Mouse (Mus musculus) cerebellum, adult 11-12 months (tissue): Measurements from ENCODE around the gene Gps2.
"Not testable (repeated sequence)": the region's sequence is repeated elsewhere in the genome, so short reads cannot be mapped to it uniquely, and the experiment has no call there.

Source experiments
- DNase-seq: peaks from one replicate; pipeline ENCODE4 v3.0.0; 2022

Gene Gps2

DNA sequence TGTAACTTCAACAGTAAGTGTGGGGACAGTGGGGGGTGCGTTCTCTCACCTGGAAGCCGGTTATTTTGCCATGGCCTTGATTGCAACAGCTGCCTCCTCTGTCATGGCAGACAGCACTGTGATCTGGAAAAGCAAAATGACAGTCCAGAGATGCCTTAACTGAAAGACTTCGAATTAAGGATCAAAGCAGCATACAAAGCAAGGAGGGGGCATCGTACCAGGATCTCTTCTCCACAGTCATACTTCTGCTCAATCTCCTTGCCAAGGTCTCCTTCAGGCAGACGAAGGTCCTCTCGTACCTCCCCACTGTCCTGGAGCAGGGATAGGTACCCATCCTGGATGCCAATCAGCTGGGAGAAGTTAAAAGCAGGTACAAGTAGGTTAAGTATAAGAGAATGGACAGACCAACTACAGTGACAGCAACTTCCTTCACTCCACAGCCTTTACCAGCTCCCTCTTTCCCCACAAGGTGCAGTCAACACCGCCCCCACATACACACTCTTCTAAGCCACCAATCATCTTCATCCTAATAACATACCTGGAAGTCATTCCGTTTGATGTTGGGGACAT is 3.8 kb downstream of the Gps2 start:
- no peak for DNase-seq

DNA sequence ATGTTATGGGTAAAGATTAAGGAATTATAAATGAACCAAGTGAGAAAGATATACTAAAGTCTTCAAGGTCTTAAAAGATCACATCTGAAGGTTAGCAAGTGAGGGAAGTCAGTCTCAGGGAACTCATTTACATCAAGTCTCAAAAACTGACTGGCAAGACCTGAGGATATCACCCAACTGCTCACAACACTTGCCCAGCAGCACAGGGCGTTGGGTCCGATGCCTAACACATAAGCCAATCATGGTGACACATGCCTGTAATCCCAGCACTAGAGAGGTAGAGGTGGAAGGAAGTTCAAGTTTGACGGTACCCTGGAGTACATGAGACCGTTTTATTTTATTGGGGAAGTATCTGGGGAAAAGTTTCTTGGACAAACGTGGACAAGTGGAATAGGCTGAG is 4.4 kb downstream of the Gps2 start:
- no peak for DNase-seq

DNA sequence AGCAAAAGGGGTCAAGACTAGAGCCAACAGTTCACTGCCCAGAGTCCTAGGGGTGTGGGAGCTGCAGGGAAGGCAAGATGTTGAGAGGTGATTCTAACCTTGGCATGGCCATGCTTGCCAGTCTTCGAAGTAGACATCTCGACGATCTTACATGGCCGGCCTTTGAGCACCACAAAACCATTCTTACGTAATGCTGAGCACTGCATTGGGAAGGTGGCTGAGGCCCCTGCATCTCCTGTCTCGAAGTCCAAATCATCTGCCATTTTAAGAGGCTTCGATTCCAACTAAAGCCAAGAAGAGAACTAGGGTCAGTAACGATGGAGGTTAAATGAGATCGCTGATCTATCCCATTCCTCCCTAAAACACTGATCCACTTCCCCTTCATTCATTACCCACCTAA is 5.4 kb downstream of the Gps2 start:
- no peak for DNase-seq

DNA sequence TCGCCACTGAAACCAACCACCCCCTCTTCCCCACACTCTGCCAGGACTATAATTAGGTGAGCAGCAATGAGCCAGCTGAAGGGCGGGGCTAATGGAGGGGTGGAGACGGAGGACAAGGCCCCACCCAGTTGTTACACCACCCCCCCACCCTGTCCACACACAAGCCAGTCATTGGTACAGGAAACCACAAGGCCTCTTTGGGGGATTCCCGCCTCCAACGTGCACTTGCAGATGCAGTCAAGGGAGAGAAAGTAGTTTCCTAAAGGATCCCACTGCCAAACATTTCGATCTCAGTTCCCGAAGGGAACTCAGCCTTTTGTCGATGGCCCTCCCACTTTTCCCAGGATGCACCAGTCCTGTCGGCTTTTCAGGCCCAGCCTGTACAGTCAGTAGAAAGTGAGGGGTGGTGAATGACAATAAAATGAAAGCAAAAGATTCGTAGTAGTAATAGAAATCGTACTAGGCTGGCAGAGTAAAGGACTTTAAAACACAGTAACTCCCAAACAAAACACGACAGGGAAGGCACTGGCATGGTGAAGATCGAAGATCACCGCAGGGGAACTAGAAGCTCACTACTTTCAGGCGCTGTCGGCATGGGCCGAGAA is 6.1 kb downstream of the Gps2 start:
- peak; percentile 67 for DNase-seq

DNA sequence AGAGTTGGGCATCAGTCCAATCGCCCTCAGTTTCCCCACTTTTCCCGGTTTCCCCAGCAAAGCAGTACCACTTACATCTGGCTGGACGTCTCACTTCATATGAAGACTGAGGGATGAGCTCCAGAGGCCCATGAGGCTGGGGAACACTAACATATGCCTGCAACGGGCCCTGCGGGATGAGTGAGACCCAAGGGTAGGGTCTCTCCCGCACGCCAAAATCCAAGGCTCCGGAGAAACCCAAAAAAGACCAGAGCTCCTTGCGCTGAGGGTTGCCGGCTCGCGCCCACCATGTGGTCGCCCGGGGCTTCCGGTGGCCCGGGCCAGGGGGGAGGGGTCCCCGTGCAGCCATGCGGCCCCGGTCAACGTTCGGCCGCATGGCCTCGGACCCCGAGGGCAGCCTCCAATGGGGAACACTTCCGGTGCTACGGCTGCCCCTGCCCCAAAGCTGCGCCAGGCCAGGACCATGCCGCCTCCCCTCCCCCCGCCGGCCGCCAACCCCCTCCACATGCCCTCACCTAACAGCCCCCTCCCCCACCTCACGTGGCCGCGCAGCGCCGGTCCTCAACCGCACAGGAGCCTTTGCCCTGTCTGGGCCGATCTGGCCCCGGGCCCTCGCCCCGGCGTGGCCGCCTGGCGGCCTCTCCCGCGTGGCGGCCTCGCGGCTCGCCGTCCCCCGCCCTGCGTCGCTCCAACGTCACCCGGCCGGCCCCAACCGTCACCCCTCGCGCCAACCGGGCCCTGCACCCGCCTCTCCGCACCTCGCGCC is 6.8 kb downstream of the Gps2 start:
- peak; percentile 77 for DNase-seq

DNA sequence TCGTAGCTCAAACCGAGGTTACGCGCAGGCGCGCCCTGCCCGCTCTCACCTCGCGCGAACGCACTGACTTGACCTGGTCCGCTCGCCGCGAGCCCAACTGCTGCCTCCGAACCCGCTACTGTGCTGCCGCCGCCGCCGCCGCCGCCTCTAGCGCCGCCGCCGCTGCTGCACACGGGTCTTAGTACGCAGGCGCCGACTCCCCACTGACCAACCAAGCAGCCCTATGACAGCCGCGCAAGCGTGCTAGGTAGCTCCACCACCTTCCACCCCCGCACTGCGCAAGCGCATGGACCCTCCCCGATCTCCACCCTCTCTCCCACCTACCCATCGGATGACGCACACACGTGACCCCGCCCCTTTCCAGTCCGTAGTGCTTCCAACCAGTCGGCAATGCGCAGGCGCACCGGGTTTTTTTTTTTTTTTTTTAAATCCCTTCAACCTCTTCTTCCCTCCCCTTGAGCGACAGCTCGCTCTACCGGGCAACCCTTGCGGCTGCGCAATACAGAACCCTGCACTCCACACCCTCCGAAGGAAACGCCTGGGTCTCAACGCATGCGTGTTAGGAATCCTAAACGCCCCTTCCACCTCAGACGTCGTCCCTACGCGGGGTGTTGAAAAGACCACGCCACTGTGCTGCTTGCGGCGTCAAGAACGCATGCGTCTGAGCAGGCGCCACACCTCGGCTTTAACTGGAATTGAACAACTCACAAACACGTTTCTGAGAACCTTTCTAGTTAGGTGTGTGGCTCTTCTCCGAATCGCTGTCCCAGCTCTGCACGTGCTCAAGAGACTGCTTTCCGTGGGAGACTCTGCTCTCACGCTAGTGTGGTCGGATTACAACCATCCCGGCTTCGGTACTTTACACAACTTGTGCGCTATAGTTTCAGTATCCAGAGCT is 7.7 kb downstream of the Gps2 start, which contains the start of gene Eif5a:
Gene Eif5a (minus strand): TSS at position 845 of the 898 bp plus-strand sequence.
- peak; percentile 100 for DNase-seq

DNA sequence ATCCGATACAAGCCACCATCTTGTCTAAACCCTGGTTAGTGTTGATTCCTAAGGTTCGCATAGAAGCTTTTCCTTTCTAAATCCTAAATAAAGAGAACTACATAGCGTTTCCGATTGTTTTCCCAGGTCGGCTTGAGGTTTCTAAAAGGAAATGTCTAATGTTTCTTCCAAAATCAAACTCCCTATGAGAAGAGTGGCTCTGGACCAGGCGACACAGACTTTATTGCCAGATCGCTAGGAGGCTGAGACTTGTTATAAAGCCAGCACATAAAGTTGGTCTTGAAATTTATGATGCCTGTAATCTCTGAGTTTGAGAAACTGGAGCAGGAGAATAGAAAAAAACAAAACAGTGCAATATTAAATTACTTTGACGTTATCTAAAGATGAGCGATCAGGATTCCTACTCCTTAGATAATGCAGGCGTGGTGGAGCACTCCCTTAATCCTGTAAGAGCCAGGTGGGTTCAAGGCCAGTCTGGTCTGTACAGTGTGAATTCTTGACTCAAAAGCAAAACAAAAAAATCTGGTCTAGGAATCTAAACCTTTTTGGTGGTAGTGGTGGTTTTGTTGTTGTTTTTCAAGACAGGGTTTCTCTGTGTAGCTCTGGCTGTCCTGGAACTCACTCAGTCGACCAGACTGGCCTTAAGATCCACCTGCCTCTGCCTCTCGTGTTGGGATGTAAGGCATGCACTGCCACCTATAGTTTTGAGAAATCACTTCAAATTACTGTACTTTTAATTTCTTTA is 8.5 kb downstream of the Gps2 start:
- no peak for DNase-seq

DNA sequence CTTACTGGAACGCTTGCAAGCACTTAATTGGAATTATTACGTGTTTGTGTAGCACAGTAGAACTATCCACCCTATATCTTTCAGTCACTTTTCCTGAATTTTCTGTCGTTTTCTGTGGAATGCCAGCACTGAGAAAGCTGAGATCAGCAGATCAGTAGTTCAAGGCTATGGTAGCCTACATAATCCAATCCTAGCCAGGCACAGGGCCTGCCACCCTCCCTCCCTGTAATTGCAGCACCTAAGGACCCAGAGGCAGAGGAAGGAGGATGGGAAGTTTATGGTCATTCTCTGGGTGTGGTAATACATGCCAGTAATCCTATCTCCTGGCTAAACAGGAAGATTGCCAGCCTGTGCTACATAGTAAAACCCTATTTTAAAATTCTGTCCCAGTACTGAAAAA is 9.1 kb downstream of the Gps2 start:
- DNase-seq: no peak

DNA sequence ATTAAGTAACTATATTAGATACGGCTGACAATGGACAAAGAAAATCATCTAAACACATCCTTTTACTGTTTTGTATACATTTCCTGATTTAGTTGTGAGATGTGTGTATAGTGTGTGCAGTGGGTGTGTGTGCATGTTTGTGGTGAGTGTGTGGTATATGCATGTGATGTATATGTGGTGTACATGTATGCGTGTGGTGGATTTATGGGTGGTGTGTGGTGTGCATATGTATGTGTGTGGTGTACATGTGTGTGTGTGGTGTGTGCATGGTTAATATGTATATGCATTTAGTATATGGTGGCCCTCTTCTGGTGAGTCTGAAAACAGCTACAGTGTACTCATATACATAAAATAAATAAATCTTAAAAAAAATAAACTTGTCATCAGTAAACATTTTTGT is 13.8 kb downstream of the Gps2 start:
- no peak for DNase-seq

DNA sequence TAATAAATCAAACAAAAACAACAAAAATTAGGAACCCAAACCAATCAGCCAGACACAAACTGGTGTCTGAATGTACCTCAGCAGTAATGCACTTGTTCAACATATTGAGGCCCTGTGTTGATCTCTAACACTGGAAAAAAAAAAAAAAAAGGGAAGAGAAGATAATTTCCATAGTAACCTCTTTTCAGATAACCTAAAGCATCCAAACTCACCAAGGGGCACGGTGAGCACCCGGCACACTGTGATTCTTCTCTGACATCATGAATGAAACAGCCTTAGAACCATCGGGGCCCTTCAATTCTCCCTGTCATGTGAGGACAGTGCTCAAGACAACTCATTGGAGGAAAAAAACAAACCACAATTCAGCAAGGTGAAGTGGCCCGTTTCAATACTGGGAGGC is 16.0 kb downstream of the Gps2 start:
- no peak for DNase-seq

DNA sequence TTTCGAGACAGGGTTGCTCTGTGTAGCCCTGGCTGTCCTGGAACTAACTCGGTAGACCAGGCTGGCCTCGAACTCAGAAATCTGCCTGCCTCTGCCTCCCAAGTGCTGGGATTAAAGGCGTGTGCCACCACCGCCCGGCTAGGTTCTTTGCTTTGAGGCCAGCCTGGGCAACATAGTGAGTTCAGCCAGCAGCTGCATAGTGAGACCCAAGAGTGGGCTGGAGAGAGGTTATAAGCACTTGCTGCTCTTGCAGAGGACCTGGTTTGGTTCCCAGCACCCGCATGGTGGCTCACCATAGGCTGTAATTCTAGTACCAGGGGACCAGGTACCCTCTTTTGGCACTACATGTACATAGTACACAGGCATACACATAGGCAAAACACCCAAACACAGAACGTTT is 16.5 kb downstream of the Gps2 start:
- DNase-seq: not testable (repeated sequence)

DNA sequence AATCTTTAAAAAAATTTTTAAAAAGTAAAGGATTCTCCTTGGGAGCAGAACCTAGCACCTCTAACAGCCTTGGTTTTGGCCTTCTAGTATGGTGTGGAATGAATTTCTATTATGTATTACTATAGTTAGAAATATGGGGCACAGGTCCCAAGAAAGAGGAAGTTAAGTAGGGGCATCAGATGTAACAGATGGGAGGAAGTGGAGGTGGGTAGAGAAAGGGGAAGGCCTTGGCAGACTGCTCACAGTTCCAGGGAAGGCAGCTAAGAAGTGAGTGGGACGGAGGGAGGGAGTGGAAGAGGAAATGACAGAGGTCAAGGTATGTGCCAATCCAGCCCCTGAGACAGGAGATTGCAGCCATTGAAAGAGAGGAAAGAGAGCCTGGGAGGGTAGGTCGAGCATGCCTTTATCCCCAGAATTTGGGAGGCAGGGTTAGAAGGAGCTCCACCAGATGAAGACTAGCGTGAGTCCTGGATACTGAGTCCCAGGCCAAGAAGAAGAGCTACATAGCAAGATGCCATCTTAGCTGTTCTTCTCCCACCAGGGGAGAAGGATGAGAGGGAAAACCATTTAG is 17.4 kb downstream of the Gps2 start:
- no peak for DNase-seq

DNA sequence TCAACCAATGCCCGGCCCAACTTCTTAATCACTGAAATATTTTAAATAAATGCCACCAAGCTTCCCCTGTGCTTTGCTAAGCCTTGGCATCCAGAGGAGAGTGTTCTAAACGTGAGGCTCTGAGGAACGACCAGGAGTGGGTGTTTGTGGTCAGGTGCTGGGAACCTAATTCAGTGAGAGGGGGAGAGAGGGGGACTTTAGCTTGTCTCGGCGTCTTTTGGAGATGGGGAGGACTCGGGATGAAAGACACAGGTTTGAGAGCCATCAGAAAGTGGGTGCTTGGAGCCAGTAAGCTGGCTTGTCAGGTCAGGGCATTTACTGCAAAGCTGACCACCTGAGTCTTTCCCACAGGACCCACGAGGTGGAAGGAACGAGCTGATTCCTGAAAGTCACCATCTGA is 18.1 kb downstream of the Gps2 start:
- no peak for DNase-seq

DNA sequence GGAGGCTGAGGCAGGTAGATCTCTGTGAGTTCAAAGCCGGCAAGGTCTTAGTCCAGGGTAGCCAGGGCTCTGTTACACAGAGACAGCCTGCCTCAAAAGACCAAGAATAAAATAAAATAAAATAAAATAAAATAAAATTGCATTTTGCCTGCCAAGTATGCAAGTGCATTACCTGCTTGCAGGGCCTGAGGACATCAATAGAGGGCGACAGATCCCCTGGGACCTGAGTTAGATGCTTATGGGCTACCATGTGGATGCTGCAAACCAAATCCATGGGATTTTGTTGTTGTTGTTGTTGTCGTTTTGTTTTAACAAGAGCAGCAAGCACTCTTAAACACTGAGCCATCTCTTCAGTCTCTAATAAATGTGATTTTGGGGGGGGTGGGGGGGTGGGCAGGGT is 18.6 kb downstream of the Gps2 start:
- DNase-seq: no peak

DNA sequence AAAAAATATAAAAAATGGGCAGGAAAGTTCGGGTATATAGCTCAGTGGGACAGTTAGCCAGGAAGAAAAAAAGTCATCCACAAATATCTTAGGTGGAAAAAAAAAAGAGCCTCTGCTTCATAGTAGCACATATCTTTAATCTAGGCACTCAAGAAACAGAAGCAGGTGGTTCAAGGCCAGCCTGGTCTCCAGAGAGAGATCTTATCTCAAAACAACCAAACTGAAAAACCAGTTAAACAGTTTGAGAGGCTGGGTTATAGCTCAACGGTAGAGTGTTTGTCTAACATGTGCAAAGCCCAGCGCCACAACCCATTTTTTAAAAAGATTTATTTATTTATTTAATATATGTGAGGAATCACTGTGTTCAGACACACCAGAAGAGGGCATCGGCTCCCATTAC is 19.4 kb downstream of the Gps2 start:
- no peak for DNase-seq

DNA sequence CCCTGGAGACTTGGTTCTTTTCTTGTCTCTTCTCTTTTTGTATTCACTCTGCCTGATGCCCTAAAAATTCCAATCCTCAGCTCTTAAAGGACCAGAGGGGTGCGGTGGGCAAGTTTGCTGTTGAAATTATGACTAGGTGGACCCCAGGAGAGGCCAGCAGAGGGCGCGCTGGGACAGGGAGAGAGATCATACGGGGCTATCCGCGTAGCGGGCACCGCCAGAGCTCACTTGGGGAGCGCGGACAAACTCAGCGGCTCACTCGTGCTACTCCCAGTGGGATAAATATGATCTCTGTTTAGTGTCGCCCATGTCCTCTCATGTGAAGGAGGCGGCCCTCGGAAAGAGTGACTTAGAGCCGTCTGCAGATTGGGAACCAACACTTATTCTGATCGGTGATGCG is 20.5 kb downstream of the Gps2 start:
- DNase-seq: peak; percentile 78

DNA sequence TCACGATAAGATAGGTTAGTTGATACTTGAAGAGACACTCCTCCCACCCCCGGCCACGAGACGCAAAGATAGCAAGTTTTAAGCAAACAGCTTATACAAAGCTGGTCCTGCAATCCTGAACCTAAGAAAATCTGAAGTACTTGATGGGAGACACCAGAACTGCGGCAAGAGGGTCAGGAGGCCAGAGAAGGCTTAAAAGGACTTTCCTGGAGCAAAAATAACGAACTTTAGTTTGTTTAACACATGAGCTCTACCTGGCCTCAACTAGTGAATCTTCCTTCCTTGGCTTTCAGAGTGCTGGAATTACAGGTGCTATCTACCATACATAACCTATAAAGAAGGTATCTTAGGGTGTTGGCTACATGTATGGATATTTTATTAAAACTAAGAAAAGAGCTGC is 21.0 kb downstream of the Gps2 start:
- no peak for DNase-seq

DNA sequence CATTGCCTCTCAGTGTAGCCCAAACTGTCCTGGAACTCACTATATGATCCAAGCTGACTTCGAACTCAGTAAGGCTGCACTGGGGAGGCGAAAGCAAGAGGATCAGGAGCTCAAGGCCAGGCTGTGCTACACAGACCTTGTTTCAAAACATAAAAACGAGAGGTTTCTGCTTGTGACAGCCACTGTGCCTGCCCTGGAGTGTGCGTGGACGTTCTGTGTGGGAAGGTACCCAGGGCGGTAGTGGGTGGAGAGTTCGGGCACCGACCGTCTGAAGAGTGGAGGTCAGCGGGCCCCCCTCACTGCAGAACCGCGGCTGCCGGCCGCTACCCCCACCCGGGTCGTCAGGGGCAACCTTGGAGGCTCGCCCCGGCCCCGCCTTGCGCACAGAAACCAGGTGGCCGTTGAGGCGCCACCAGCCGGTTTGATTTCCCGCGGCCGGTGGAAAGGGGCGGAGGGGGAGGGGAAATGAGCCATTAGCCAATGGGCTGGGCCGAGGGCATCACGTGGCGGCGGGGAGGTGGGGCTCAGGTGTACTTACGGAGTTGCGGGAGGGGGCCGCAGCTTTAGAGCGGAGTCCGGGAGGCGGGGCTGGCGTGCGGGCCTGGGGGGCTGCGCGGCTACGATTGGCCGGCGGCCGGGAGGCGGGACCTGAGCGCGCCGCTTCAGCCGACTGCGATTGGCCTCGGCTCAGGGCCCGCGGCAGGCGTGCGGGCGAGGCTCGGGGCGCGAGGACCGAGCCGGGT is 21.6 kb downstream of the Gps2 start, which contains the start of gene Ybx2:
Gene Ybx2 (plus strand): TSS at position 660 of the 743 bp plus-strand sequence.
- peak; percentile 94 for DNase-seq

DNA sequence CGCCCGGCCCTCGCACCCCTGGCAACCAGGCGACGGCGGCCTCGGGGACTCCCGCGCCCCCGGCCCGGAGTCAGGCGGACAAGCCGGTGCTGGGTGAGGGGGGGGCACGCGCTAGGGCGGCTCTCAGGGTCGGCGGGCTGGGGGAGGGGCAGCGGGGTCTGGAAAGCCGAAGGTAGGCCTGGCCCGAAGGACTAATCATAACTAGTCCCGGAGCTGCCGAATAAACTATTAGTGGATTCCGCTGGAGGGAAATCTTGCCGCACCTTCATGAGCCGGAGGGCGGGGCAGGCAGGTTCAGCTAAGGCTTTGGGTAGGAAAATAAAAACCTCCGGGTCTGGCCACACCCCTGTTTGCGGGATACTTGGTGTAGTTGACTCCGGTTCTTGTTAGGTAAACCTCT is 22.5 kb downstream of the Gps2 start:
- DNase-seq: no peak

DNA sequence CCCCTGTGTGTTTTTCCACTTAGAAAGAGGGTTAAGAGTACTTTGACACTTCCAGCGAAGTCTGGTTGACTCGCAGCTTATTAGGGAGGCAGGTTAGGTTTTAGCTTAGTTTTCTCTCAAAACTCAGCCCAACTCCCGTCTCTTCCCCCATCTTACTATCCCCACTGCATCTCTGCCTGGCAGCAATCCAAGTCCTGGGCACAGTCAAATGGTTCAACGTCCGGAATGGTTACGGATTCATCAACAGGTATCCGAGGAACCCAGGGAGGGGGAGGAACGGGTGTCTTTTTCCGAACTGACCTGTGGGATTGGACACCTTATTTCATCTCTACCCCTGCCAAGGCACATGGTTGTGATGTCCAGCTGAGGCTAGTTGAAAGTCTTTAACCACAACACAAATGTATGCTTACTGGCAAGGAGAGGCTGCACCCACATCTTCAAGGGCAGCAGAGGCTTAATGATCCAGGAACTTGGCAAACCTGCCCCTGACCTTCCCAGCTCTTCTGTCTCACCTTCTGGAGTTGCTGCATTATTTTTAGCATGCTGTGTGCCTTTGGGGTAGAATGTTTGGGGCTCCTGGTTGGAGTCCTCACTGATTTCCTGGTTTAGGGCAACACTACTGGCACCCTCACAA is 23.1 kb downstream of the Gps2 start:
- no peak for DNase-seq

DNA sequence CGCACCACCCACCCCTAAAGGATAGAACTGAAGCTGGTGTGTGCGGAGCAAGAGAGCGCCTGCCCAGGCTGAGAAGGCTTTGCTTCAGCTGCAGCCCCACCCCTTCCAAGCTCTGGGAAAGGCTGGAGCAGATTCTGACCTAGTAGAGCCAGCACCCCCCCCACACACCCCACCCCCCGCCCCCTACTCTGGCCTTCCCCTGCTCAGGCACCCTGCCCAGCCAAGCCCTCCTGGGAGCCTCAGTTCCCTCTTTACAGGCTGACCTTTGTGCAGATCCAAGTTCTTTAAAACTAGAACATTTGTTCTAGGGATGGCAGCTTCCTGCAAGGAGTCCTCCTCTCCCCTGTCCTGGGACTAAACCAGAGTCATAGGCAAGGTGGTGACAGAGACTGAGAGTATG is 23.7 kb downstream of the Gps2 start:
- DNase-seq: no peak
